Mouse (Mus musculus): ENCODE measurements around the gene Mccc1. TPM values are rescaled to one million over a fixed set of nuclear protein-coding genes. Genes with fewer than 3 reads are reported as not detected.

Mccc1 gene
- polyA plus RNA-seq, 1 experiment = 39.3 TPM

- H3K27ac ChIP-seq (ENCODE audit: insufficient read depth, low read length) = no peak overlapping the region
These were observed 71.1 kb downstream of the Mccc1 start for GRCm38 (mm10) chr3:35929406-35929805.

GRCm38 (mm10) chr3:35925852-35926251 is 74.6 kb downstream of the Mccc1 start:
- no peaks in the 10 kb centered on the region for H3K27me3 ChIP-seq (ENCODE audit: control insufficient read depth, insufficient read depth, low read length)
- H3K4me3 ChIP-seq (replicated peaks; ENCODE audit: insufficient read depth, low read depth, low read length) = no peak overlapping the region
- DNase-seq = no peak
- 75% methylated on average over 2 of the region's 2 CpGs for WGBS
- TF ChIP-seq POLR2A (IDR thresholded peaks at IDR 0.05; ENCODE audit: borderline replicate concordance, insufficient read depth, low read length) = no peak
- TF ChIP-seq CTCF (IDR thresholded peaks at IDR 0.05; ENCODE audit: borderline replicate concordance, insufficient read depth, low read depth, low read length) = no peak
- H3K4me1 ChIP-seq (ENCODE audit: control insufficient read depth, insufficient read depth, low read length) = peaks cover 9% of the 10 kb centered on the region
- no peak overlapping the region for H3K27ac ChIP-seq (ENCODE audit: insufficient read depth, low read length)

More at GRCm38 (mm10) chr3:35929406-35929805, 71.1 kb downstream of the Mccc1 start:
- DNase-seq = no peak
- peaks cover 3% of the 10 kb centered on the region for H3K4me1 ChIP-seq (ENCODE audit: control insufficient read depth, insufficient read depth, low read length)
- H3K4me3 ChIP-seq (replicated peaks; ENCODE audit: insufficient read depth, low read depth, low read length) = no peak overlapping the region
- WGBS = 27% methylated on average over 3 of the region's 3 CpGs
- TF ChIP-seq POLR2A (IDR thresholded peaks at IDR 0.05; ENCODE audit: borderline replicate concordance, insufficient read depth, low read length) (no peak), CTCF (IDR thresholded peaks at IDR 0.05; ENCODE audit: borderline replicate concordance, insufficient read depth, low read depth, low read length) (no peak)
- H3K27me3 ChIP-seq (ENCODE audit: control insufficient read depth, insufficient read depth, low read length) = no peaks in the 10 kb centered on the region; the same call in 1 of the 2 replicates

GRCm38 (mm10) chr3:35924007-35924406 is 76.5 kb downstream of the Mccc1 start:
- Histone ChIP-seq H3K4me1 (ENCODE audit: control insufficient read depth, insufficient read depth, low read length) (peaks cover 7% of the 10 kb centered on the region), H3K4me3 (replicated peaks; ENCODE audit: insufficient read depth, low read depth, low read length) (no peak overlapping the region), H3K27me3 (ENCODE audit: control insufficient read depth, insufficient read depth, low read length) (no peaks in the 10 kb centered on the region), H3K27ac (ENCODE audit: insufficient read depth, low read length) (no peak overlapping the region)
- 50% methylated on average over 3 of the region's 3 CpGs for WGBS
- TF ChIP-seq POLR2A (IDR thresholded peaks at IDR 0.05; ENCODE audit: borderline replicate concordance, insufficient read depth, low read length) (no peak), CTCF (IDR thresholded peaks at IDR 0.05; ENCODE audit: borderline replicate concordance, insufficient read depth, low read depth, low read length) (no peak)
- DNase-seq = no peak

- no peak overlapping the region for H3K4me3 ChIP-seq (replicated peaks; ENCODE audit: insufficient read depth, low read depth, low read length)
- H3K27ac ChIP-seq (ENCODE audit: insufficient read depth, low read length) = no peak overlapping the region
- DNase-seq = peak; percentile 31 to 33
- no peak for TF ChIP-seq POLR2A (IDR thresholded peaks at IDR 0.05; ENCODE audit: borderline replicate concordance, insufficient read depth, low read length)
- no peak for TF ChIP-seq CTCF (IDR thresholded peaks at IDR 0.05; ENCODE audit: borderline replicate concordance, insufficient read depth, low read depth, low read length)
- no peaks in the 10 kb centered on the region for H3K27me3 ChIP-seq (ENCODE audit: control insufficient read depth, insufficient read depth, low read length)
- peaks cover 7% of the 10 kb centered on the region for H3K4me1 ChIP-seq (ENCODE audit: control insufficient read depth, insufficient read depth, low read length)
- 32% methylated on average over 7 of the region's 7 CpGs for WGBS
These were observed 77.0 kb downstream of the Mccc1 start for GRCm38 (mm10) chr3:35923495-35923894.

GRCm38 (mm10) chr3:35922522-35922921 is 78.0 kb downstream of the Mccc1 start:
- no peak overlapping the region for H3K4me3 ChIP-seq (replicated peaks; ENCODE audit: insufficient read depth, low read depth, low read length)
- WGBS = 86% methylated on average over 4 of the region's 4 CpGs
- no peak overlapping the region for H3K27ac ChIP-seq (ENCODE audit: insufficient read depth, low read length)
- no peaks in the 10 kb centered on the region for H3K27me3 ChIP-seq (ENCODE audit: control insufficient read depth, insufficient read depth, low read length)
- TF ChIP-seq POLR2A (IDR thresholded peaks at IDR 0.05; ENCODE audit: borderline replicate concordance, insufficient read depth, low read length) (no peak), CTCF (IDR thresholded peaks at IDR 0.05; ENCODE audit: borderline replicate concordance, insufficient read depth, low read depth, low read length) (no peak)
- H3K4me1 ChIP-seq (ENCODE audit: control insufficient read depth, insufficient read depth, low read length) = peaks cover 7% of the 10 kb centered on the region
- no peak for DNase-seq

- Histone ChIP-seq H3K27me3 (ENCODE audit: control insufficient read depth, insufficient read depth, low read length) (no peaks in the 10 kb centered on the region), H3K27ac (ENCODE audit: insufficient read depth, low read length) (no peak overlapping the region), H3K4me1 (ENCODE audit: control insufficient read depth, insufficient read depth, low read length) (peaks cover 3% of the 10 kb centered on the region; the same call in 1 of the 2 replicates), H3K4me3 (replicated peaks; ENCODE audit: insufficient read depth, low read depth, low read length) (no peak overlapping the region)
- WGBS = 81% methylated on average over 3 of the region's 3 CpGs
- DNase-seq = no peak
- no peak for TF ChIP-seq CTCF (IDR thresholded peaks at IDR 0.05; ENCODE audit: borderline replicate concordance, insufficient read depth, low read depth, low read length)
- TF ChIP-seq POLR2A (IDR thresholded peaks at IDR 0.05; ENCODE audit: borderline replicate concordance, insufficient read depth, low read length) = no peak
These were observed 82.2 kb downstream of the Mccc1 start for GRCm38 (mm10) chr3:35918229-35918628.

Other genes starting within 250 kb of the Mccc1 start
- gene Atp11b, start 246.6 kb downstream of the Mccc1 start, polyA plus RNA-seq (2012; rRNA removed) = 159 and 163 TPM in 2 replicates
- 39.4 and 40.0 TPM in 2 replicates for gene Dcun1d1, start 63.2 kb downstream of the Mccc1 start, polyA plus RNA-seq (2012; rRNA removed)
- gene Ccdc144b, start 52.9 kb upstream of the Mccc1 start, polyA plus RNA-seq (2012; rRNA removed) = not detected in 2 replicates
- gene Acad9, start 65.3 kb upstream of the Mccc1 start, polyA plus RNA-seq (2012; rRNA removed) = 57.4 and 59.6 TPM in 2 replicates
- 5.6 and 6.2 TPM in 2 replicates for gene D3Ertd254e, start 150.3 kb upstream of the Mccc1 start, polyA plus RNA-seq (2012; rRNA removed)
- gene Qrfpr, start 221.6 kb upstream of the Mccc1 start, polyA plus RNA-seq (2012; rRNA removed) = 0.32 and 0.36 TPM in 2 replicates